Mouse (Mus musculus): ENCODE results near the gene Olfm1. TPM values are rescaled to one million over a fixed set of nuclear protein-coding genes. Genes with fewer than 3 reads are reported as not detected.

Olfm1 gene
- polyA plus RNA-seq, 1 experiment from 2014 or later = 8.8 TPM

- DNase-seq (ENCODE audit: low spot score) (no peak), ATAC-seq (replicated peaks; ENCODE audit: low FRiP score) (no peak)
- 75% methylated on average over 4 of the region's 4 CpGs for WGBS
These were observed 35.6 kb downstream of the Olfm1 start for GRCm38 (mm10) chr2:28228364-28228763.

GRCm38 (mm10) chr2:28235129-28235528 is 42.3 kb downstream of the Olfm1 start:
- H3K4me2 ChIP-seq = no peak overlapping the region
- 67% methylated on average over 4 of the region's 4 CpGs for whole genome bisulfite sequencing
- ATAC-seq (replicated peaks; ENCODE audit: low FRiP score) (no peak), DNase-seq (ENCODE audit: low spot score) (no peak)
- no peaks in the 10 kb centered on the region for H3K9me3 ChIP-seq (ENCODE audit: control insufficient read depth, low read length)
- no peaks in the 10 kb centered on the region for H3K4me1 ChIP-seq (replicated peaks; ENCODE audit: control insufficient read depth, insufficient read depth, low read length)
- no peak overlapping the region for H3K9ac ChIP-seq (ENCODE audit: low read depth, low read length)
- no peaks in the 10 kb centered on the region for H3K36me3 ChIP-seq (ENCODE audit: control insufficient read depth, insufficient read depth, low read length)
- no peaks in the 10 kb centered on the region for H3K27me3 ChIP-seq (replicated peaks; ENCODE audit: control insufficient read depth, insufficient read depth, low read length)
- no peak overlapping the region for H3K27ac ChIP-seq (ENCODE audit: low read depth, low read length)
- no peak overlapping the region for H3K4me3 ChIP-seq (ENCODE audit: low read depth, low read length)

More at GRCm38 (mm10) chr2:28228364-28228763, 35.6 kb downstream of the Olfm1 start:
- Histone ChIP-seq H3K9ac (ENCODE audit: low read depth, low read length) (no peak overlapping the region), H3K36me3 (ENCODE audit: control insufficient read depth, insufficient read depth, low read length) (no peaks in the 10 kb centered on the region), H3K9me3 (ENCODE audit: control insufficient read depth, low read length) (no peaks in the 10 kb centered on the region), H3K27me3 (replicated peaks; ENCODE audit: control insufficient read depth, insufficient read depth, low read length) (no peaks in the 10 kb centered on the region), H3K4me2 (no peak overlapping the region), H3K4me1 (replicated peaks; ENCODE audit: control insufficient read depth, insufficient read depth, low read length) (no peaks in the 10 kb centered on the region), H3K27ac (ENCODE audit: low read depth, low read length) (no peak overlapping the region), H3K4me3 (ENCODE audit: low read depth, low read length) (no peak overlapping the region)

- Histone ChIP-seq H3K27me3 (replicated peaks; ENCODE audit: control insufficient read depth, insufficient read depth, low read length) (0 out of 2 replicates have a peak, but pooled peaks cover 2% of the 10 kb centered on the region), H3K9me3 (ENCODE audit: control insufficient read depth, low read length) (no peaks in the 10 kb centered on the region), H3K4me2 (no peak overlapping the region), H3K4me3 (ENCODE audit: low read depth, low read length) (no peak overlapping the region), H3K27ac (ENCODE audit: low read depth, low read length) (no peak overlapping the region), H3K4me1 (replicated peaks; ENCODE audit: control insufficient read depth, insufficient read depth, low read length) (no peaks in the 10 kb centered on the region), H3K9ac (ENCODE audit: low read depth, low read length) (no peak overlapping the region), H3K36me3 (ENCODE audit: control insufficient read depth, insufficient read depth, low read length) (no peaks in the 10 kb centered on the region)
- 69% methylated on average over 6 of the region's 6 CpGs for WGBS
- DNase-seq (ENCODE audit: low spot score) = no peak
- ATAC-seq (replicated peaks; ENCODE audit: low FRiP score) = no peak
These were observed 43.7 kb downstream of the Olfm1 start for GRCm38 (mm10) chr2:28236447-28236846.

GRCm38 (mm10) chr2:28239616-28240015 is 46.8 kb downstream of the Olfm1 start:
- H3K9me3 ChIP-seq (ENCODE audit: control insufficient read depth, low read length) = no peaks in the 10 kb centered on the region
- DNase-seq (ENCODE audit: low spot score) (no peak), ATAC-seq (replicated peaks; ENCODE audit: low FRiP score) (no peak)
- no peak overlapping the region for H3K27ac ChIP-seq (ENCODE audit: low read depth, low read length)
- H3K36me3 ChIP-seq (ENCODE audit: control insufficient read depth, insufficient read depth, low read length) = no peaks in the 10 kb centered on the region
- no peak overlapping the region for H3K4me2 ChIP-seq
- H3K4me3 ChIP-seq (ENCODE audit: low read depth, low read length) = no peak overlapping the region
- no peaks in the 10 kb centered on the region for H3K4me1 ChIP-seq (replicated peaks; ENCODE audit: control insufficient read depth, insufficient read depth, low read length)
- H3K9ac ChIP-seq (ENCODE audit: low read depth, low read length) = no peak overlapping the region
- H3K27me3 ChIP-seq (replicated peaks; ENCODE audit: control insufficient read depth, insufficient read depth, low read length) = 0 out of 2 replicates have a peak, but pooled peaks cover 2% of the 10 kb centered on the region
- WGBS = 63% methylated on average over 8 of the region's 8 CpGs

GRCm38 (mm10) chr2:28240920-28241319 is 48.1 kb downstream of the Olfm1 start:
- no peak for DNase-seq (ENCODE audit: low spot score)
- WGBS = 69% methylated on average over 3 of the region's 3 CpGs
- H3K36me3 ChIP-seq (ENCODE audit: control insufficient read depth, insufficient read depth, low read length) = no peaks in the 10 kb centered on the region

GRCm38 (mm10) chr2:28241520-28242221 is 48.9 kb downstream of the Olfm1 start:
- Histone ChIP-seq H3K9me3 (ENCODE audit: control insufficient read depth, low read length) (no peaks in the 10 kb centered on the region), H3K27ac (ENCODE audit: low read depth, low read length) (no peak overlapping the region), H3K9ac (ENCODE audit: low read depth, low read length) (no peak overlapping the region), H3K4me3 (ENCODE audit: low read depth, low read length) (no peak overlapping the region), H3K4me2 (no peak overlapping the region), H3K27me3 (replicated peaks; ENCODE audit: control insufficient read depth, insufficient read depth, low read length) (0 out of 2 replicates have a peak, but pooled peaks cover 2% of the 10 kb centered on the region), H3K4me1 (replicated peaks; ENCODE audit: control insufficient read depth, insufficient read depth, low read length) (no peaks in the 10 kb centered on the region), H3K36me3 (ENCODE audit: control insufficient read depth, insufficient read depth, low read length) (no peaks in the 10 kb centered on the region)
- 74% methylated on average over 17 of the region's 17 CpGs for WGBS
- DNase-seq (ENCODE audit: low spot score) (no peak), ATAC-seq (replicated peaks; ENCODE audit: low FRiP score) (no peak)

More at GRCm38 (mm10) chr2:28240920-28241319, 48.1 kb downstream of the Olfm1 start:
- Histone ChIP-seq H3K9me3 (ENCODE audit: control insufficient read depth, low read length) (no peaks in the 10 kb centered on the region), H3K27me3 (replicated peaks; ENCODE audit: control insufficient read depth, insufficient read depth, low read length) (0 out of 2 replicates have a peak, but pooled peaks cover 2% of the 10 kb centered on the region), H3K27ac (ENCODE audit: low read depth, low read length) (no peak overlapping the region), H3K9ac (ENCODE audit: low read depth, low read length) (no peak overlapping the region), H3K4me3 (ENCODE audit: low read depth, low read length) (no peak overlapping the region), H3K4me2 (no peak overlapping the region), H3K4me1 (replicated peaks; ENCODE audit: control insufficient read depth, insufficient read depth, low read length) (no peaks in the 10 kb centered on the region)
- no peak for ATAC-seq (replicated peaks; ENCODE audit: low FRiP score)

GRCm38 (mm10) chr2:28242222-28242543 is 49.4 kb downstream of the Olfm1 start:
- ATAC-seq (replicated peaks; ENCODE audit: low FRiP score) (no peak), DNase-seq (ENCODE audit: low spot score) (no peak)
- Histone ChIP-seq H3K27ac (ENCODE audit: low read depth, low read length) (no peak overlapping the region), H3K4me3 (ENCODE audit: low read depth, low read length) (no peak overlapping the region), H3K9me3 (ENCODE audit: control insufficient read depth, low read length) (no peaks in the 10 kb centered on the region), H3K27me3 (replicated peaks; ENCODE audit: control insufficient read depth, insufficient read depth, low read length) (0 out of 2 replicates have a peak, but pooled peaks cover 2% of the 10 kb centered on the region), H3K4me1 (replicated peaks; ENCODE audit: control insufficient read depth, insufficient read depth, low read length) (no peaks in the 10 kb centered on the region), H3K4me2 (no peak overlapping the region), H3K9ac (ENCODE audit: low read depth, low read length) (no peak overlapping the region), H3K36me3 (ENCODE audit: control insufficient read depth, insufficient read depth, low read length) (no peaks in the 10 kb centered on the region)
- 31% methylated on average over 5 of the region's 5 CpGs for WGBS

- no peak overlapping the region for H3K27ac ChIP-seq (ENCODE audit: low read depth, low read length)
- 52% methylated on average over 8 of the region's 8 CpGs for WGBS
- no peak for DNase-seq (ENCODE audit: low spot score)
- H3K36me3 ChIP-seq (ENCODE audit: control insufficient read depth, insufficient read depth, low read length) = no peaks in the 10 kb centered on the region
- no peaks in the 10 kb centered on the region for H3K9me3 ChIP-seq (ENCODE audit: control insufficient read depth, low read length)
- no peak for ATAC-seq (replicated peaks; ENCODE audit: low FRiP score)
- no peak overlapping the region for H3K4me3 ChIP-seq (ENCODE audit: low read depth, low read length)
- no peak overlapping the region for H3K9ac ChIP-seq (ENCODE audit: low read depth, low read length)
- H3K4me2 ChIP-seq = no peak overlapping the region
- no peaks in the 10 kb centered on the region for H3K4me1 ChIP-seq (replicated peaks; ENCODE audit: control insufficient read depth, insufficient read depth, low read length)
- H3K27me3 ChIP-seq (replicated peaks; ENCODE audit: control insufficient read depth, insufficient read depth, low read length) = 0 out of 2 replicates have a peak, but pooled peaks cover 2% of the 10 kb centered on the region
These were observed 52.0 kb downstream of the Olfm1 start for GRCm38 (mm10) chr2:28244667-28245395.
